Mouse (Mus musculus) hindbrain, embryonic 13.5 days (tissue): ENCODE measurements at regions not wholly inside any gene's neighbourhood (a gene's known extent, or its start where the extent isn't known, plus 50 kb on each side); places are given as distances from the start of the nearest gene placed in this dataset.

Source experiments
- ATAC-seq: fragments of 200-750 bp; cut with Nextera tagmentation; 2 replicates; pipeline ENCODE4 v1.8.0; 2017; ENCODE audit warnings: moderate TSS enrichment; ENCODE audit not compliant: low FRiP score
- H3K27ac ChIP-seq: fragments of 300-500 bp; sonication (generic); 2 replicates; pipeline ENCODE4 v1.5.1; 2015; ENCODE audit warnings: inconsistent platforms, mild to moderate bottlenecking, moderate library complexity
- H3K27me3 ChIP-seq: fragments of 300-500 bp; sonication (generic); 2 replicates; pipeline ENCODE4 v1.6.1; 2015; ENCODE audit warnings: mild to moderate bottlenecking, inconsistent platforms
- H3K36me3 ChIP-seq: fragments of 300-500 bp; sonication (generic); 2 replicates; pipeline ENCODE4 v1.6.1; 2015; ENCODE audit warnings: mild to moderate bottlenecking, inconsistent platforms
- H3K4me1 ChIP-seq: fragments of 300-500 bp; sonication (generic); replicated peaks from 2 replicates; pipeline ENCODE4 v1.6.1; 2015; ENCODE audit warnings: inconsistent platforms
- H3K4me2 ChIP-seq: fragments of 300-500 bp; sonication (generic); 2 replicates; pipeline ENCODE4 v1.6.1; 2015; ENCODE audit warnings: inconsistent platforms, mild to moderate bottlenecking, moderate library complexity
- H3K4me3 ChIP-seq: fragments of 300-500 bp; sonication (generic); 2 replicates; pipeline ENCODE4 v1.5.1; 2015; ENCODE audit warnings: mild to moderate bottlenecking, inconsistent platforms
- H3K9ac ChIP-seq: fragments of 300-500 bp; sonication (generic); 2 replicates; pipeline ENCODE4 v1.6.1; 2015; ENCODE audit warnings: mild to moderate bottlenecking, inconsistent platforms
- H3K9me3 ChIP-seq: fragments of 300-500 bp; sonication (generic); 2 replicates; pipeline ENCODE4 v1.6.1; 2016; ENCODE audit warnings: inconsistent platforms
- WGBS: fragments of 180-500 bp; shearing (Covaris S2); methylation state at CpG from one replicate; pipeline ENCODE4 v1.1.7; 2015; 5-methylcytosine and 5-hydroxymethylcytosine counted together

DNA sequence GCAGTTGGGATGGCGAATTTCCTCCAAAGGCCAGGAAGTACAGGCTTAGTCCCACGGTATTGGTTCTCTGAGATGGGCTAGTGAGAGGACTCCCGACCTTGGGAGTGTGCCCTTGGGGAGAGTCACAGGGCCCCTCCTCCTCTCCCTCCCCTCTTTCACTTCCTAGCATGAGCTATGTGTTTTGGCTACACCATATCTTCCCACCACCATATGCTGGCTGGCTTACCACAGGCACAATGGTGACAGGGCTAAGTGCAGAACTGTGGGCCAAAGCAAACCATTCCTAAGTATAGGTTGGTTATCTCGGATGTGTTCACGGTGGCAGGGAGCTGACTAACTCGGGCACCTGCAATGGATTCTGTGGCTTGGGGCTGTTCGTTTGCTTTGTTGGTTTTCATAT, 81.0 kb upstream of the Hes1 start:
- H3K4me1 ChIP-seq = no peaks in the 10 kb centered on the region
- peaks cover 11% of the 10 kb centered on the region; the same call in 1 of the 2 replicates for H3K27me3 ChIP-seq
- ATAC-seq = no peak
- no peaks in the 10 kb centered on the region for H3K9me3 ChIP-seq
- 86% methylated on average over 7 of the region's 7 CpGs for WGBS
- no peak overlapping the region for H3K9ac ChIP-seq
- H3K27ac ChIP-seq = no peak overlapping the region
- no peak overlapping the region for H3K4me2 ChIP-seq
- H3K4me3 ChIP-seq = no peak overlapping the region
- H3K36me3 ChIP-seq = no peaks in the 10 kb centered on the region

DNA sequence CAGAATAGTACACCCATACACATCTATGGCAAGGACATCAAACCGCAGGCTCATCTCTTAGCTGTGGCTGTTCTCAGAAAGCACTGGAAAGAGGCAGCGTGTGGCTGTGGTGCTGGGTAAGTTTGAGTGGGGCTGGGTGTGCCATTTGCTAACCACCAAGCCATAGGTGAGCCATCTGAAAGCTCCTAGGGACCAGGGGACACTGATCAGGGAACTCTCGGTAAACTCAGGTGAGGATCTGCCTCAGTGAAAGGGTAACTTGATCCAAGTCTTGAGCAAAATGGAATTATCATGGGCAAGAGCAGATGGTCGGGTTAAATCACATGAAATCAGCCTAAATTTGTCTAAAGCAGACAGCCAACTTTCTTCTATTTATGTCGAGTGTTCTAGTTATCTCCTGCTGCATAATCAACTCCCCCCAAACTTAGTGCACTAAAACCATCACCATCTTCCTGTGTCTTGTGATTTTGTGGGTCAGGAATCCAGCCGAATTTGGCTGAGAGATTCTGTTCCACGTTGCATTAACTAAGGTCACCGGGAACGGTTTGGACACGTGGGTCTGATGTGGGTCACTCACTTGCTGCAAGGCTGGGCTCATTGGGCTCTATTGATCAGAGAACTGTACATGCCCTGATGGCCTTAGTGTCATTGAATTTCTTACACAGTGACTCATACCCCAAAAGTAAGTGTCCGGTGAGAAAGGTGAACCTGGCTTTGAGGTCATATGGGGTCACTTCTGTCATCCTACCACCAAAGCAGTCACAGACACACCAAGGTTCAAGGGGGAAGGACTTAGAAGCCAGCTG, 78.9 kb upstream of the Hes1 start:
- H3K4me1 ChIP-seq = no peaks in the 10 kb centered on the region
- H3K9ac ChIP-seq = no peak overlapping the region
- 86% methylated on average over 11 of the region's 11 CpGs for WGBS
- no peaks in the 10 kb centered on the region for H3K36me3 ChIP-seq
- H3K4me3 ChIP-seq = no peak overlapping the region
- no peaks in the 10 kb centered on the region for H3K9me3 ChIP-seq
- no peak overlapping the region for H3K4me2 ChIP-seq
- H3K27ac ChIP-seq = no peak overlapping the region
- H3K27me3 ChIP-seq = peaks cover 10% of the 10 kb centered on the region; the same call in 1 of the 2 replicates
- no peak for ATAC-seq

- Histone ChIP-seq H3K27ac (no peak overlapping the region), H3K27me3 (peaks cover 24% of the 10 kb centered on the region; the same call in 1 of the 2 replicates), H3K9ac (no peak overlapping the region), H3K4me3 (no peak overlapping the region), H3K4me1 (no peaks in the 10 kb centered on the region), H3K9me3 (no peaks in the 10 kb centered on the region), H3K36me3 (no peaks in the 10 kb centered on the region), H3K4me2 (no peak overlapping the region)
- no peak for ATAC-seq
- WGBS = 81% methylated on average over 4 of the region's 4 CpGs
Measured at GRCm38 (mm10) chr16:29987595-29987994, 76.6 kb upstream of the Hes1 start.

DNA sequence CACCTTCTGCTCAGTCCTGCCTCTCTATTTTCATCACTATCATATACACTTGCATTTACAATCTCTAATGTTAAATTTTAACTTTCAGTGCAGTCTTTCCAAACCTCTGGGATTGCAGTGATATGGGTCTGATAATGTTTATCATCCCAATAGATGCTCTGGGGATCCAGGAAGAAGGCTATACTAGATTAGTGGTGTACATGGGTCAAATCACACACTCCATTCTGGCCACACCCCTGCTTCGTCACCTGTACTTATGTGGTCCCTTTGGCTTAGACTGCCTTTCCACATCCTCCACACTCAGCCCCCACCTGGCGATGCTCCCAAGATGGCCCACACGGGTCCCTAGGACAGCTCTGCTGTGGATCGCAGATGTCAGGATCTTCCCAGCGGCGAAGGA, 76.2 kb upstream of the Hes1 start:
- no peak overlapping the region for H3K4me3 ChIP-seq
- no peaks in the 10 kb centered on the region for H3K36me3 ChIP-seq
- no peak overlapping the region for H3K9ac ChIP-seq
- H3K27ac ChIP-seq = no peak overlapping the region
- H3K4me2 ChIP-seq = no peak overlapping the region
- WGBS = 95% methylated on average over 6 of the region's 6 CpGs
- H3K4me1 ChIP-seq = no peaks in the 10 kb centered on the region
- no peaks in the 10 kb centered on the region for H3K9me3 ChIP-seq
- H3K27me3 ChIP-seq = peaks cover 24% of the 10 kb centered on the region; the same call in 1 of the 2 replicates
- ATAC-seq = no peak

DNA sequence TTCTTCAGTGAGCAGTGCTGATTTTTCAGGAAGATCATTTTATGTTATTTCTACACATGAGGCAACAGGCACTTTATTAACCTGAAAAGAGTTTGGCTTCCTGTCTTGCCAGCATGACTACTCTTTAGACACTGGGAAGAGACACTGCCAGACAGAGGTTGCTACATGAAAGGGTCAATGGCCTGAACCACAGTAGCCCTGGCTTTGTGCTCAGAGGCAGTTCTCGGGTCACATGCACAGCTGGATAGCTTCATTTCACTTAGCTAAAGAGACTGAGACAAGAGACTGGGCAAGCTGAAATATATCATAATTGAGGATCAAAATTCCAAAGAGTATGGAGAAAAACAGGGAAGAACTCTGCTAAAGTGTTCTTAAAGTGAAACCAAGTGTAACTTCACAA, 74.9 kb upstream of the Hes1 start:
- peaks cover 10% of the 10 kb centered on the region for H3K4me1 ChIP-seq
- H3K27ac ChIP-seq = no peak overlapping the region
- no peaks in the 10 kb centered on the region for H3K9me3 ChIP-seq
- H3K36me3 ChIP-seq = no peaks in the 10 kb centered on the region
- H3K4me3 ChIP-seq = no peak overlapping the region
- no peak overlapping the region for H3K9ac ChIP-seq
- H3K4me2 ChIP-seq = no peak overlapping the region
- WGBS = 13% methylated on average over 1 of the region's 1 CpGs
- H3K27me3 ChIP-seq = peaks cover 29% of the 10 kb centered on the region; the same call in 1 of the 2 replicates
- no peak for ATAC-seq

- ATAC-seq = no peak
- no peaks in the 10 kb centered on the region for H3K9me3 ChIP-seq
- H3K36me3 ChIP-seq = no peaks in the 10 kb centered on the region
- H3K27me3 ChIP-seq = peaks cover 32% of the 10 kb centered on the region; the same call in 1 of the 2 replicates
- H3K4me3 ChIP-seq = no peak overlapping the region
- H3K9ac ChIP-seq = no peak overlapping the region
- no peak overlapping the region for H3K4me2 ChIP-seq
- H3K4me1 ChIP-seq = peaks cover 10% of the 10 kb centered on the region
- H3K27ac ChIP-seq = no peak overlapping the region
- 92% methylated on average over 3 of the region's 3 CpGs for WGBS
Measured at GRCm38 (mm10) chr16:29990393-29990792, 73.8 kb upstream of the Hes1 start.

- Histone ChIP-seq H3K27ac (no peak overlapping the region), H3K4me2 (no peak overlapping the region), H3K4me1 (peaks cover 10% of the 10 kb centered on the region), H3K9me3 (no peaks in the 10 kb centered on the region), H3K9ac (no peak overlapping the region), H3K36me3 (no peaks in the 10 kb centered on the region), H3K4me3 (no peak overlapping the region), H3K27me3 (peaks cover 28% of the 10 kb centered on the region; the same call in 1 of the 2 replicates)
- ATAC-seq = no peak
- WGBS = 84% methylated on average over 9 of the region's 9 CpGs
Measured at GRCm38 (mm10) chr16:29990795-29991587, 73.2 kb upstream of the Hes1 start.

- Histone ChIP-seq H3K4me2 (no peak overlapping the region), H3K9ac (no peak overlapping the region), H3K4me3 (no peak overlapping the region), H3K27me3 (peaks cover 28% of the 10 kb centered on the region; the same call in 1 of the 2 replicates), H3K9me3 (no peaks in the 10 kb centered on the region), H3K36me3 (no peaks in the 10 kb centered on the region), H3K4me1 (peaks cover 14% of the 10 kb centered on the region), H3K27ac (no peak overlapping the region)
- WGBS = 91% methylated on average over 8 of the region's 8 CpGs
- no peak for ATAC-seq
Measured at GRCm38 (mm10) chr16:29991876-29992380, 72.3 kb upstream of the Hes1 start.

GRCm38 (mm10) chr16:29993111-29993510, 71.1 kb upstream of the Hes1 start:
- WGBS = 78% methylated on average over 7 of the region's 7 CpGs
- Histone ChIP-seq H3K9ac (no peak overlapping the region), H3K27ac (no peak overlapping the region), H3K4me3 (no peak overlapping the region), H3K4me1 (peaks cover 14% of the 10 kb centered on the region), H3K36me3 (no peaks in the 10 kb centered on the region), H3K27me3 (peaks cover 28% of the 10 kb centered on the region; the same call in 1 of the 2 replicates), H3K4me2 (no peak overlapping the region), H3K9me3 (no peaks in the 10 kb centered on the region)
- ATAC-seq = no peak

GRCm38 (mm10) chr16:29993535-29993934, 70.6 kb upstream of the Hes1 start:
- no peak overlapping the region for H3K27ac ChIP-seq
- H3K9ac ChIP-seq = no peak overlapping the region
- no peak for ATAC-seq
- peaks cover 28% of the 10 kb centered on the region; the same call in 1 of the 2 replicates for H3K27me3 ChIP-seq
- H3K9me3 ChIP-seq = no peaks in the 10 kb centered on the region
- H3K4me2 ChIP-seq = no peak overlapping the region
- no peaks in the 10 kb centered on the region for H3K36me3 ChIP-seq
- no peak overlapping the region for H3K4me3 ChIP-seq
- peaks cover 14% of the 10 kb centered on the region for H3K4me1 ChIP-seq
- WGBS = 66% methylated on average over 6 of the region's 6 CpGs

- Histone ChIP-seq H3K36me3 (no peaks in the 10 kb centered on the region), H3K27me3 (peaks cover 23% of the 10 kb centered on the region), H3K9ac (no peak overlapping the region), H3K4me1 (peaks cover 14% of the 10 kb centered on the region), H3K4me3 (no peak overlapping the region), H3K9me3 (no peaks in the 10 kb centered on the region), H3K27ac (no peak overlapping the region), H3K4me2 (no peak overlapping the region)
- 46% methylated on average over 12 of the region's 12 CpGs for WGBS
- no peak for ATAC-seq
Measured at GRCm38 (mm10) chr16:29996139-29997069, 67.8 kb upstream of the Hes1 start.
